Mouse (Mus musculus) limb, embryonic 10.5 days (tissue): ENCODE data around the gene Palmd. TPM values are rescaled to one million over a fixed set of nuclear protein-coding genes. Genes with fewer than 3 reads are reported as not detected.
A peak's percentile ranks its signal among the peaks of the same experiment; 100 is the strongest.

ENCODE experiments used
- DNase-seq: peaks from one replicate; pipeline ENCODE4 v3.0.0-alpha.2; 2017; ENCODE audit warnings: low spot score
- H3K27ac ChIP-seq: fragments of 300-500 bp; sonication (generic); 2 replicates; pipeline ENCODE4 v1.5.1; 2016; ENCODE audit warnings: mild to moderate bottlenecking
- H3K27me3 ChIP-seq: fragments of 300-500 bp; sonication (generic); 2 replicates; pipeline ENCODE4 v1.6.1; 2016; ENCODE audit warnings: low read depth, mild to moderate bottlenecking; ENCODE audit not compliant: poor library complexity, severe bottlenecking
- H3K36me3 ChIP-seq: fragments of 300-500 bp; sonication (generic); 2 replicates; pipeline ENCODE4 v1.6.1; 2016; ENCODE audit warnings: mild to moderate bottlenecking, moderate library complexity
- H3K4me1 ChIP-seq: fragments of 300-500 bp; sonication (generic); 2 replicates; pipeline ENCODE4 v1.6.1; 2016
- H3K4me3 ChIP-seq: fragments of 300-500 bp; sonication (generic); 2 replicates; pipeline ENCODE4 v1.5.1; 2016; ENCODE audit warnings: mild to moderate bottlenecking, moderate library complexity
- H3K9me3 ChIP-seq: fragments of 300-500 bp; sonication (generic); replicated peaks from 2 replicates; pipeline ENCODE4 v1.6.1; 2016; ENCODE audit warnings: mild to moderate bottlenecking
- WGBS: fragments of 180-500 bp; shearing (Covaris S2); methylation state at CpG from one replicate; pipeline ENCODE4 v1.1.7; 2016; 5-methylcytosine and 5-hydroxymethylcytosine counted together
- polyA plus RNA-seq: library from polyadenylated mRNA; unstranded; fragments of >200 nt; fragmentation: Nextera tagmentation; extraction: Ambion mirVana; gene quantifications from 2 replicates; pipeline ENCODE4 v1.2.1, GENCODE M21; 2016

Palmd gene
- polyA plus RNA-seq, 1 experiment from 2014 or later = 1.5 TPM

GRCm38 (mm10) chr3:116914931-116915330 lies 53.9 kb downstream of the Palmd start:
- no peak overlapping the region for H3K4me3 ChIP-seq
- no peak overlapping the region for H3K27ac ChIP-seq
- H3K4me1 ChIP-seq = no peaks in the 10 kb centered on the region
- H3K9me3 ChIP-seq = no peaks in the 10 kb centered on the region
- DNase-seq = no peak
- no peaks in the 10 kb centered on the region for H3K27me3 ChIP-seq
- H3K36me3 ChIP-seq = no peaks in the 10 kb centered on the region
- 86% methylated on average over 3 of the region's 3 CpGs for WGBS

GRCm38 (mm10) chr3:116914374-116914773 lies 54.4 kb downstream of the Palmd start:
- Histone ChIP-seq H3K27ac (no peak overlapping the region), H3K9me3 (no peaks in the 10 kb centered on the region), H3K27me3 (no peaks in the 10 kb centered on the region), H3K36me3 (no peaks in the 10 kb centered on the region), H3K4me1 (no peaks in the 10 kb centered on the region), H3K4me3 (no peak overlapping the region)
- 87% methylated on average over 6 of the region's 6 CpGs for WGBS
- DNase-seq = no peak

DNA sequence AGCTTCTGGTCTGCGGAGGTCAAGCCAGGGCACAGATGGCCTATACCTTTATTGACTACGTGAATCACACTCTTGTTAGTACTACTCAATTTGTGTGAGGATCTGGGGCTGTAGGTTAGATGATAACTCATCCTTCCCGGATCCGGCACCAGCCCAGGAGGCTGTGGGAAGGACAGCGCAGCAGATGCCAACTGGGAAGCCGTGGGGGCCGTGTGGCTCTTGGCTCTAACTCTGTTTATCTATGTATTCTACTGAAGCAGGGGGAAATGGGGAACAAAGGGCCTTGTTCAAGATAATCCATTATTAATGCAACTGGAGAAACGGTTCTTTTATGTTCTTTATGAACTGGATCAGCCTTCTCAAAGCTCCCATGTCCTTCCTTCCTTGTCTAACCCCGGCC lies 62.2 kb downstream of the Palmd start:
- Histone ChIP-seq H3K36me3 (no peaks in the 10 kb centered on the region), H3K27ac (no peak overlapping the region), H3K27me3 (no peaks in the 10 kb centered on the region), H3K4me1 (no peaks in the 10 kb centered on the region), H3K4me3 (no peak overlapping the region), H3K9me3 (no peaks in the 10 kb centered on the region)
- WGBS = 89% methylated on average over 9 of the region's 9 CpGs
- no peak for DNase-seq

- no peaks in the 10 kb centered on the region for H3K36me3 ChIP-seq
- no peaks in the 10 kb centered on the region for H3K4me1 ChIP-seq
- no peak overlapping the region for H3K4me3 ChIP-seq
- no peak for DNase-seq
- H3K27ac ChIP-seq = no peak overlapping the region
- no peaks in the 10 kb centered on the region for H3K27me3 ChIP-seq
- WGBS = 90% methylated on average over 16 of the region's 16 CpGs
- no peaks in the 10 kb centered on the region for H3K9me3 ChIP-seq
Observed at GRCm38 (mm10) chr3:116905898-116906297, 62.9 kb downstream of the Palmd start.

DNA sequence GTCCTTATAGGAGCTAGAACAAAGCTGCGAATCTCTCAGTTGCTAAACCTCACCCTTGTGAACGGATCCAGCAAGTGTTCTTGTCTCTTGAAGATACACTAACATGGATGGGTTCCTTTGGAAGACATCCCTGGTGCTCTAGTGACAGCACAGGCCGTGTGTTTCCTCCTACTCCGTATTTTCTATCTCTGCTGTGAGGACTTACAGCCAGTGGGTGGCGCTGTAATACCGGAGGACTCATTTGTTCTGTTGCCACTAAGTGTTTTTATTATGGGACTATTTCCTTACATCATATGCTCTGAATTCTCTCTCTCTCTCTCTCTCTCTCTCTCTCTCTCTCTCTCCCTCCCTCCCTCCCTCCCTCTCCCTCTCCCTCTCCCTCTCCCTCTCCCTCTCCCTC lies 64.6 kb downstream of the Palmd start:
- Histone ChIP-seq H3K27ac (no peak overlapping the region), H3K9me3 (no peaks in the 10 kb centered on the region), H3K27me3 (no peaks in the 10 kb centered on the region), H3K36me3 (no peaks in the 10 kb centered on the region), H3K4me1 (no peaks in the 10 kb centered on the region), H3K4me3 (no peak overlapping the region)
- peak; percentile 68 for DNase-seq
- 20% methylated on average over 6 of the region's 6 CpGs for WGBS

- H3K27me3 ChIP-seq = no peaks in the 10 kb centered on the region
- no peaks in the 10 kb centered on the region for H3K4me1 ChIP-seq
- H3K9me3 ChIP-seq = no peaks in the 10 kb centered on the region
- WGBS = 82% methylated on average over 9 of the region's 9 CpGs
- no peaks in the 10 kb centered on the region for H3K36me3 ChIP-seq
- no peak overlapping the region for H3K4me3 ChIP-seq
- H3K27ac ChIP-seq = no peak overlapping the region
- no peak for DNase-seq
Observed at GRCm38 (mm10) chr3:116892872-116893271, 75.9 kb downstream of the Palmd start.

DNA sequence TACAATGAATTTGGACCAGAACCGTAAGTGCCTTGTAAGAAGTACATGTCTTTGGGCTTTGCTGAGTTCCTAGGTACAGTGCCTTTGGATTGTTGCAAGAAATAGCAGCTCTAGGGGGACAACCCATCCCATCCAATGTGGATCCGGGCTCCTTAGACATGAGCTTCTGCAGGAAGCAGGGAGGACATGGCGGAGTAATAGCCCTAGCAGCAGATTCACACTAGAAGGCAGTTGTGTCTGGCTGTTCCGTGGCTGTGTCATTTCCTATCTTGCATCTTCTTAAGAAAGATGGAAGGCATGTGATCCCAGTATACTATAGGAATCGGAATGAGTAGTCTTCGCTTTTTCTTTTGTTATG lies 76.6 kb downstream of the Palmd start:
- no peaks in the 10 kb centered on the region for H3K27me3 ChIP-seq
- H3K4me3 ChIP-seq = no peak overlapping the region
- H3K27ac ChIP-seq = no peak overlapping the region
- no peaks in the 10 kb centered on the region for H3K36me3 ChIP-seq
- DNase-seq = no peak
- no peaks in the 10 kb centered on the region for H3K4me1 ChIP-seq
- 96% methylated on average over 6 of the region's 6 CpGs for WGBS
- H3K9me3 ChIP-seq = no peaks in the 10 kb centered on the region

DNA sequence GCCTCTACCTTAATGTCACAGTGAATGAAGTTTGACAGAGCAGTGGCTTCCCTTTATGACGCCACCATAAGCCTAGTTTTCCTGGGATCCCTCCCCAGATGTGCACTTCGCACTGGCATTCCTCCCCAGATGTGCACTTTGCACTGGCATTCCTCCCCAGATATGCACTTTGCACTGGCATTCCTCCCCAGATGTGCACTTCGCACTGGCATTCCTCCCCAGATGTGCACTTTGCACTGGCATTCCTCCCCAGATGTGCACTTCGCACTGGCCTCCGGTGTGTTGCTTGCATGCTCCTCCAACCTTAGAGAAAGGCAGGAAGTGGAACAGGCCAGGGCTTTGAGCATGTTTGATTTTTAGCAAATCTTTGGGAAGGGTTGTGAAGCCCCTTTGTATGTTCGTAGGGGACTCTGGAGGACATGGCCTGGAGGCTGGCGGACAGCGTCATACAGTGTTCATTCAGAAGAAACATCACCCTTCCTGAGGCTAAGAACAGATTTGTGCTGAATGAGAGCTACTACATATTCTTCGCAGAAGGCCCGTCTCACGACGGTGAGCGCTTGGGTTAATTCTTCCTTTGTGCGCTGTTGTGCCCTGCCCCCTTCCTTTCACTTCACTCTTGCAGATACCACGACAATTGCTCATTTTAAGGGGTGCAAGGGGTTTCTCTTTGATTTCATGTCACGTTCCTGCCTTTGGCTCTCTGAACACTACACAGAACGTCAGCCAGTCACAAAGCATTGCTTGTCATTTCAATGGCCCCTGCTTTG lies 77.2 kb downstream of the Palmd start:
- H3K36me3 ChIP-seq = no peaks in the 10 kb centered on the region
- H3K27me3 ChIP-seq = no peaks in the 10 kb centered on the region
- no peaks in the 10 kb centered on the region for H3K4me1 ChIP-seq
- WGBS = 92% methylated on average over 17 of the region's 17 CpGs
- no peak overlapping the region for H3K27ac ChIP-seq
- no peak for DNase-seq
- no peak overlapping the region for H3K4me3 ChIP-seq
- no peaks in the 10 kb centered on the region for H3K9me3 ChIP-seq

DNA sequence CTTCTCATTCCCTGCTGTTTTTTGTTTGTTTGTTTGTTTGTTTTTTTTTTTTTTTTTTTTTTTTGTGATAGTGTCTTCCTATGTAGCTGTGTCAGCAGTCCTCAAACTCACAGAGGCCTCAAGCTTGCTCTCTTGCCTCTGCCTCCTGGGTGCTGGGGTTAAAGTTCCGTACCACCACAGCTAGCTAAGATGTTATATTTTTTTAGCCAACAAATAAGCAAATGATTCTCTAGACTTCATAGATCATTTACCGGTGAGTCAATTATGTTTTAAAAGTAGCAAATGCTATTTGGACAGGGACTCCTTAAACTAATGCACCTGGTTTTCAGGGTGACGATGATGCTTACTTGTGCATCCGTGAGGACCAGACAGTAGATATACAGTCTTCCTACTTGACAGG lies 78.2 kb downstream of the Palmd start:
- no peaks in the 10 kb centered on the region for H3K36me3 ChIP-seq
- H3K27ac ChIP-seq = no peak overlapping the region
- no peaks in the 10 kb centered on the region for H3K27me3 ChIP-seq
- 96% methylated on average over 4 of the region's 4 CpGs for WGBS
- no peaks in the 10 kb centered on the region for H3K9me3 ChIP-seq
- no peak for DNase-seq
- no peaks in the 10 kb centered on the region for H3K4me1 ChIP-seq
- no peak overlapping the region for H3K4me3 ChIP-seq

DNA sequence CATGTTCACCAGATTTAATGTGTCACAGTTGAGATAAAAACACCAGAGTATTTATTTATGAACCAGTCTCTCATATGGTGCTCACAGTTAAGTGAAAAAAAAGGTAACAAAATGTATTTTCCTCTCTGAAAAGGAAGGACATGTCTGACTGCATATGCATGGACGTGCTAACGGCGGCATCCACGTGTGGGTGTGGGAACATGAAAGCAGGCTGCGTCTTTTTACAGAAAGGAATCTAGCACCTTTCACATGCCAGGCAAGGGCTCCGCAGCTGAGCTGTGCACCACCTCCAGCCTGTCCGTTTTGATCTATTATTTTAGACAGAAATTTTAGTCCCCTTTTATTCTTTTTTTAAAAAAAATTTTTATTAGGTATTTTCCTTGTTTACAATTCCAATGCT lies 79.4 kb downstream of the Palmd start:
- H3K36me3 ChIP-seq = no peaks in the 10 kb centered on the region
- no peak for DNase-seq

GRCm38 (mm10) chr3:116884941-116885340 lies 83.8 kb downstream of the Palmd start:
- Histone ChIP-seq H3K27me3 (no peaks in the 10 kb centered on the region), H3K4me1 (no peaks in the 10 kb centered on the region), H3K4me3 (no peak overlapping the region), H3K27ac (no peak overlapping the region), H3K36me3 (0 out of 2 replicates have a peak, but pooled peaks cover 6% of the 10 kb centered on the region), H3K9me3 (no peaks in the 10 kb centered on the region)
- WGBS = 95% methylated on average over 8 of the region's 8 CpGs
- no peak for DNase-seq

More for the DNA sequence above, 79.4 kb downstream of the Palmd start:
- Histone ChIP-seq H3K4me3 (no peak overlapping the region), H3K27me3 (no peaks in the 10 kb centered on the region), H3K27ac (no peak overlapping the region), H3K4me1 (no peaks in the 10 kb centered on the region), H3K9me3 (no peaks in the 10 kb centered on the region)
- WGBS = 93% methylated on average over 7 of the region's 7 CpGs

- 88% methylated on average over 14 of the region's 14 CpGs for WGBS
- no peak overlapping the region for H3K4me3 ChIP-seq
- no peaks in the 10 kb centered on the region for H3K4me1 ChIP-seq
- 0 out of 2 replicates have a peak, but pooled peaks cover 6% of the 10 kb centered on the region for H3K36me3 ChIP-seq
- no peaks in the 10 kb centered on the region for H3K9me3 ChIP-seq
- no peaks in the 10 kb centered on the region for H3K27me3 ChIP-seq
- H3K27ac ChIP-seq = no peak overlapping the region
- no peak for DNase-seq
Observed at GRCm38 (mm10) chr3:116882221-116882960, 86.4 kb downstream of the Palmd start.

GRCm38 (mm10) chr3:116870372-116870771 lies 98.4 kb downstream of the Palmd start:
- Histone ChIP-seq H3K4me3 (no peak overlapping the region), H3K4me1 (peaks cover 6% of the 10 kb centered on the region; the same call in 1 of the 2 replicates), H3K27ac (no peak overlapping the region), H3K9me3 (no peaks in the 10 kb centered on the region), H3K36me3 (no peaks in the 10 kb centered on the region), H3K27me3 (no peaks in the 10 kb centered on the region)
- DNase-seq = no peak
- WGBS = 69% methylated on average over 3 of the region's 3 CpGs
